Mouse (Mus musculus) splenic B cell, adult 2 months (primary cell): ENCODE measurements at regions not wholly inside any gene's neighbourhood (a gene's known extent, or its start where the extent isn't known, plus 50 kb on each side); places are given as distances from the start of the nearest gene placed in this dataset.

Experiments
- DNase-seq: peaks from one replicate; pipeline ENCODE4 v3.0.0-alpha.2; 2011; ENCODE audit warnings: low read depth, low spot score
- H3K27me3 ChIP-seq: 2 replicates; pipeline ENCODE4 v1.6.1; 2012; ENCODE audit warnings: mild to moderate bottlenecking, low read length, moderate library complexity, mixed read lengths; ENCODE audit not compliant: control insufficient read depth, poor library complexity, insufficient read depth, severe bottlenecking
- H3K36me3 ChIP-seq: 2 replicates; pipeline ENCODE4 v1.6.1; 2012; ENCODE audit warnings: mild to moderate bottlenecking, low read length, moderate library complexity, mixed read lengths; ENCODE audit not compliant: control insufficient read depth, poor library complexity, insufficient read depth, severe bottlenecking

- DNase-seq = no peak
- no peaks in the 10 kb centered on the region for H3K27me3 ChIP-seq
Measured at GRCm38 (mm10) chr13:91385393-91385792, 74.7 kb upstream of the Ssbp2 start.

GRCm38 (mm10) chr13:91387913-91388312 is 72.2 kb upstream of the Ssbp2 start:
- no peak for DNase-seq
- no peaks in the 10 kb centered on the region for H3K27me3 ChIP-seq
- no peaks in the 10 kb centered on the region for H3K36me3 ChIP-seq

More at GRCm38 (mm10) chr13:91385393-91385792, 74.7 kb upstream of the Ssbp2 start:
- no peaks in the 10 kb centered on the region for H3K36me3 ChIP-seq

GRCm38 (mm10) chr13:91403632-91404031 is 56.5 kb upstream of the Ssbp2 start:
- no peak for DNase-seq
- Histone ChIP-seq H3K27me3 (no peaks in the 10 kb centered on the region), H3K36me3 (no peaks in the 10 kb centered on the region)

- no peaks in the 10 kb centered on the region for H3K36me3 ChIP-seq
- DNase-seq = no peak
- H3K27me3 ChIP-seq = no peaks in the 10 kb centered on the region
Measured at GRCm38 (mm10) chr13:91405027-91405426, 55.1 kb upstream of the Ssbp2 start.

GRCm38 (mm10) chr13:91410116-91410515 is 50.0 kb upstream of the Ssbp2 start:
- no peak for DNase-seq
- no peaks in the 10 kb centered on the region for H3K36me3 ChIP-seq

More at GRCm38 (mm10) chr13:91410116-91410515, 50.0 kb upstream of the Ssbp2 start:
- no peaks in the 10 kb centered on the region for H3K27me3 ChIP-seq
